Mouse (Mus musculus) kidney, postnatal 10 days (tissue): ENCODE measurements at regions not wholly inside any gene's neighbourhood (a gene's known extent, or its start where the extent isn't known, plus 50 kb on each side); places are given as distances from the start of the nearest gene placed in this dataset.

ENCODE experiments used
- DNase-seq: peaks from one replicate; pipeline ENCODE4 v3.0.0; 2021; ENCODE audit warnings: mixed read lengths

DNA sequence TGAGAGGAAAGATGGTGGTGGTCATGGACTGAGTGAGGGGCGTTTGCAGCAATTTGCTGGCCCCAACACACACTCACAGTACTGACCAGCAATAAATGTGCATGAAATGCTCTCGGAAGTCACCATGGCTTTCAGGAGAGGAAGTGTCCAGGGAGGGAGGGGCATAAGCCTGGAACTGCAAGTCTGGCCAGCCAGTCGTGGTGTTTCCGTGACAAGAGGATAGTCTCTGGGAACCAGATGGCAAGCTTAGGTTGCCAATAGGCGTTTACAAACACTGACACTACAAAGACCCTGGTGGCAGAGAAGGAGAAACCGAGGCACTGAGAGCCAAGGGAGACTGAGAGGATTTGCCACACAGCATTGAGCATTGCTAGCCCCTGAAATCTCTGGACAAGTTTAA lies 132.3 kb upstream of the 1600014C23Rik start:
- no peak for DNase-seq

DNA sequence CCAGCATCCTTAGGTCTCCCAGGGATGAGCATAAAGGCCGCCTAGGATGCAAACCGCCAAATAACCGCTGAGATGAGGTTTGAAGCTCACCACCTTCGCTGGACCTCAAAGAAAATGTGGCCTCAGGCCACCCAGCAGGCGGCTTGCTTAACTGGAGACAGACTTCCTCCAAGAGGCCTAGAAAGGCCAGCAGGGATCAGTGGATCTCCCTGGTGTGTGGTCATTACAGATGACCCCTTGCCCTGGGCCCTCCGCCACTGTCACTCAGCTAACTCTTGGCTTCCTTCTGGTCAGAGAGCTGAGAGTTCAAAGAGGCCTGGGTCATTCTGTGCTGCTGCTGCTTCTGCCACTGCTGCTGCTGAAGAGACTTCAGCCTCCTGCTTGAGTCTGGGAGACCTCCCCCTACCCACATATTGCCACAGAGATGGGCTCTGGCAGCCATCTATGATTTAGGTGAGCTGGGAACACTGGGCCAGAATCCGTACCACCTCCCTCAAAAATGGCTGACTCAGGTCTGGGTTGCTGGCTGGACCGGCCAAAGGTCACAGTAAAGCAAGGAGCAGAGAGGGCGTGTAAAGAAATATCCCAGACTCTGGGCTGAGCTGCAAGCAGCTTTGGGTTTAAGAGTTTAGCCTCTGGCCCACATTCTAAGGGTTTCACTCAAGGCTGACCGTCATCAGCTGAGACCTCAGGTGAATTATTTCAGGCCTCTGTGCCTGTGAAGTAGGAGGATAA lies 130.0 kb upstream of the 1600014C23Rik start:
- peak; percentile 77 for DNase-seq

DNA sequence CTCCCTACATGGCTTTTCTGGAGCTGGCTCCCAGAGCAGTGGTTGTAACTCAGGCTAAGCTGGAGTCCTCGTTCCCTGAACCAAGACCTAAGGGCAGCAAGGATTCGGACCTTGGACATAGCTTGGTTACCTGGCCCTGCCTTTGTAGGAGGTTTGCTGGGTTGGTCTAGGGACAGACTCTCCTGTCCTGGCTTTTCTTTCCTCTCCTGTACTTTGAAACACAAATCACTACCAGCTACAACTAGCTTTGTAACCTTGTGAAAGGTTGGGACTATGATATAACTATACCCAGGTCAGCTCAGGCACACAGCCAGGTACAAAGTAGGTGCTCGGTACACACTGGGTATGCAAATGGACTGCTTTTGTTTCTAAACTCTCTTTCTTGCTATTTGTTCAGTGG lies 129.4 kb upstream of the 1600014C23Rik start:
- peak; percentile 49 for DNase-seq

DNA sequence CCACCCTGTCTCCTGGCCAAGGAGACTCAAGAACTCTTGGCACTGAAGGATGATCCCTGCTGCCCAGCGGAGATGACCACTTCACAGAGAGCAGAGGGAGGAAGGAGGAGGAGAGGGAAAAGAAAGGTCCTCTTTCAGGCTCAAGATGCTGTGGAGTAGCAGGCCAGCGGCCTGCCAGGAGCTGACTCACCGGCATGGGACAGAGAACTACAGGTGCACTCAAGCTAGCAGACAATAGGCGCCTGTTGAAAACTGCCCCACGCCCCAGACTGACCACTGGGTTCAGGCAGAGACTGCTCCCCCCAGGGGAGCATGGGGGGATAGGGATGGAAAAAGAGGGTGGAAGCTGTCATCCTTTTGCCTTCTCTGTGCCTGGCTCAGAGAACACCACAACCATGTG lies 125.8 kb upstream of the 1600014C23Rik start:
- no peak for DNase-seq

DNA sequence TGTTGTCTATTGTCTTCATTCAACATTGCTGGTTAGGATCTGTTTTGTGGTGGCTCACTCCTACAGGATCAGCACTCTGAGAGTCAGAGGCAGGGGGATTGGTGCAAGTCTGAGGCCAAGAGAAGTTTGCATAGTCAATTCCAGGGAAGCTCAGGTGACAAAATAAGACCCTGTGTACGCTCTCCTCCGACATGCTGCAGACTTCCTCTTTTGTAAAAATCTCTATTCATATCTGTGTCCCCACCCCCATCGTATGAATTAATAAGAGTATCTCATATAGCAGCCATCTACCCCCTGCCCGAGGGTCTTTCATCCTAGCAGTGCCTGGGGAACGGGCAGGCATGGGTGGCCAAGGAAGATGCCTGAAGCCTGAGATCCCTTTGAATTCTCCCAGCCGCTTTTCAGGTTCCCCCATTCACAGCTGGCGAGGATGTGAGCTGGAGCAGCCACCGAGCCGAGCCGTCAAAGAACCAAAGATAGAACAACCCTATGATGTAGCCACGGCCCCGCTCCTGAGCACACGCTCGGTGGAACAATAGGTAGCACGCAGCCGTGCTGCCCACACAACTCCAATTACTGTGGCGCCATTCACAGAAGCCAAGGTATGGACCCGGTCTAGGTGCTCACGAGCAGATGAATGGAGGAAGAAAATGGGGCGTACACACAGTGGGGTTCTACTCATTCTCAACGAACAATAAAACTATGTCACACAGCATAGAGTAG lies 120.4 kb upstream of the 1600014C23Rik start:
- DNase-seq, result no peak

DNA sequence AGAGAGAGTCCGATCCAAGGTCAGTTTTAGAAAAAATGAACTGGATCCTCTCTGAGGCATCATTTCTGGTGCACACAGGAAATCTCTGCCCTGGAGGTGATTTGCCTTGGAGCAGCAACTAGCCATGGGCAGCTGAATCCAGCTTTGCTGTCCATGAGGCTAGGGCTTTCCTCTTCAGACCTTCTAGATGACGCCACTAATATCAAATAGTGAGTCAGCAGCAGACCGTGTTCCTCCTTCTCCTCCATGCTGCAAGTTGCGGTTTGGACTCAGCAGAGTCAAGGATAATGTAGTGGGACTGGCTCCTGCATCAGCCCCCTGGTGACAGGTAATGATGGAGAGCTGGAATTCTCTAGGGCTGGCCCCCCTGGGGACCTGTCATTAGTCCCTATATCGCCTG lies 118.8 kb upstream of the 1600014C23Rik start:
- no peak for DNase-seq

DNA sequence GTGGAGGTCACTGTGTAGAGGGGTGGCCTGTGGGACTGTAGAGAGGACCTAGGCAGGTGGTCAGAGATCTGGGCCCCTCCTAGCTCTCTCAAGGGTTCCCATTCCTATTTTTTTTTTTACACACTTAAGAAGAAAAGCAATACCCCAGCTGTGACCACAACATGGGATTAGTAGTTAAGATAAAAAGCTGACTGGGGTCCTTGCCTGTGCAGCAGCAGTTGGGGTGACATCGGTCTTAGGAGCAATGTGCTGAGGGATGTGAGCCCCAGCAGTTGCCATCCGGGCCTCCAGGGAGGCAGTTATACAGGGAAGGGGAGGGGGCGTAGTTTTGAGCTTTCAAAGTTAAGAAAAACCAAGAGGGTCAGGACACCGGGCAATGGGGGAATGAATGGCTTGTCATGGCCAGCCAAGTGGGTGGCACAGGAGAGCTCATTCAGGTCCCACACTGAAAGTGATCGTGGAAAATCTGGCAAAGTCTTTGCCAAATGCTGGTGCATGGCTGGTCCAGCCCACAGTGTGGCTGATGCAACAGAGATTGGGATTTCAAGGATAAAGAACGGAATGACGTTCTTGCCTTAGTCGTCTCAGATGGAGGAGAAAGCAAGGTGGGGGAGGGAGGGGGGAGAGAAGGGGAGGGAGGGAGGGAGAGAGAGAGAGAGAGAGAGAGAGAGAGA lies 118.2 kb upstream of the 1600014C23Rik start:
- DNase-seq, result no peak

DNA sequence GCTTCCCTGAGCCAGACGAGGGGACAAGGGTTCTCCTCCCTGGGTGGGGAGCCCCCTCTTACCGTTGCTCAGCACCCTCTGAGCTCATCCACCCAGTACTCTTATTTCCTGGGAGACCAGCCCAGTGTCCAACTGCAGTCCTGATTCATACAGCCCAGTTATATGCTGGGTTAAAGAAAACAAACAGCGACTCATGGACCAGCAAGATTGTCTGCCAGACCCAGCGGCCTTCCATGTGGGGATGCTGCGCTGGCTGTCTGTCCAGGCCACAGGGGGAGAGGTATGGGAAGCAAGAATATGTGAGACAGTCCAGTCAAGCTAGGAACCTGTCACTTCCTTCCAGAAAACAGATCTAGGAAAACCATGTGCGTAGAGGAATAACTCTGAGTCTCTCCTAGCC lies 117.3 kb upstream of the 1600014C23Rik start:
- DNase-seq, result no peak

DNA sequence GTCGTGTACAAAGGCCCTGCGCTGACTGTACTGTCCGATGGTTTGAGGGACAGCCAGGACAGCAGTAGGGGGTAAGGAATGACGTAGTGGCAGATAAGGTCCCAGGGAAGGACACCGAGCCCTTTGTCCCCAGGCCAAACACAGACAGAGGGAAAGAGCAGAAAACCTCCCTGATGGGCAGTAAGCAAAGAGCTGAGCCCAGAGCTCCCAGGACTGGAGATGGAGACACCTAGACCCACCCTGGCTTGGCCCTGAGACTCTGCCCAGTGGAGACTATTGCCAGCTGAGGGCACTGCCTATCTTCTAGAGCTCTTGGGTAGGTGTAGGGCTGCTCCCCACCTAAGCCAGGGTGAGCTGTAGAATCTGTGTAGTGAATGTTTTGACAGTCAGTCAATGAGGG lies 116.5 kb upstream of the 1600014C23Rik start:
- no peak for DNase-seq

DNA sequence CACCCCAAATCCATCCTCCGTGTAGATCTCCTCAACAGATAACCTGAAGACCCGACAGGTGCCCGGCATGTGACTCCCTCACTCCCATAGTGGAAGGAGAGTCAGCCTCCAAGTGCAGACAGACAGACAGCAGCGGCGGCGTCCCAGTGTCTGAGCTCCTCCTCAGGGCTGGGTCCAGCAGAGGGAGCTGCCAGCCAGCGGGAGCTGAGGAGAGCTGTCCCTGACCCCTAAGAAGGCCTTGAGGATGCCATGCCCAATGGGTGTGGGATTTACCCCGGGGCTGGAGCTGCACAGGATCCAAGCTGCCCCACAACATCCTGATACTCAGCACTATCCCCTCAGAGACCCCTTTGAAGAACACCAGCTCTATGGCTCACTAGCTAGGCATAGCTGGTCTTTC lies 115.0 kb upstream of the 1600014C23Rik start:
- DNase-seq, result peak; percentile 82

DNA sequence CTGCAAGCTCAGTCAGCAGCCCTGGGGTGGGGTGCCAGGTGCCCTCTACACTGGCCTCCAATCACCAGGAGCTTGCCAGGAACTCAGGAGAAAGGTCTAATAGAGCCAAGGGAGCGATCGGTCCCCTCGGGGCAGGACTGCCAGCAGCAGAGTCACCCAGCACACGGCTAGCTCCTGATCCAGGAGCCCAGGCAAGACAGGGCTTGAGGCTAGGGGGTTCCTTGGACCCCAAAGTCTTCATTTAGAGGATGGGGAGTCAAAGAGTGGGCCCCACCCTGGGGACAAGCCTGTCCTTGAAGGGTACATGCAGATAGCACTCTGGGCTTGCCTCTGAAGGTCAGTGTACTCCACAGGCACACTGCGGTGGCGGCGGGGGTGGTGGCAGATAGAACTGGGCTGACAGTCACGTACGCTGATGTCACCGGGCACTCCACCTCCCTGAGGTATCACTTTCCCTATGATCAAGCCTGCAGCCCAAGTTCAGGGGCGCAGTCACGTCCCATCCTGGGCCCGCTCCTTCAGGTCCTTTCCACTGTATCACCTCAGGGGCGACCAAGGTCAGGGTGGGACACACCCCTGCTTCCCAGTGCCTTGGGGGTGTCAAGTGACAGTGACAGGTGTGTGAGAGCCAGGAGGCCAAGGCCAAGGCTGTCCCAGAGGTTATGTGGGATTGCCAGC lies 114.2 kb upstream of the 1600014C23Rik start:
- DNase-seq, result no peak

DNA sequence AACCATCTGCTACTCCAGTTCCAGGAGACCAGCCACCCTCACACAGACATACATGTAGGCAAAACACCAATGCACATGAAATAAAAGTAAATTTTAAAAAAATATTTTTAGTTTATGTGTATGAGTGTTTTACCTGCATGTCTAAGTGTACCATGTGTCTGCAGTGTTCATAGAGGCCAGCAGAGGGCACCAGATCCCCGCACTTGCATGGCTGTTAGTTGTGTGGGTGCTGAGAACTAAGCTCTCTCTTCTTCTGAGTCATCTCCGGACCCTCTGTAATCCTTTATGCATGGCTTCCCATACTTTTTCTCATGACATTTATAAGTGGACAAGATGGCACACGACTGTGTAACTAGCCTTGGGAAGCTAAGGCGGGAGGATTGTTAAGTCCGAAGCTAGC lies 112.2 kb upstream of the 1600014C23Rik start:
- no peak for DNase-seq

DNA sequence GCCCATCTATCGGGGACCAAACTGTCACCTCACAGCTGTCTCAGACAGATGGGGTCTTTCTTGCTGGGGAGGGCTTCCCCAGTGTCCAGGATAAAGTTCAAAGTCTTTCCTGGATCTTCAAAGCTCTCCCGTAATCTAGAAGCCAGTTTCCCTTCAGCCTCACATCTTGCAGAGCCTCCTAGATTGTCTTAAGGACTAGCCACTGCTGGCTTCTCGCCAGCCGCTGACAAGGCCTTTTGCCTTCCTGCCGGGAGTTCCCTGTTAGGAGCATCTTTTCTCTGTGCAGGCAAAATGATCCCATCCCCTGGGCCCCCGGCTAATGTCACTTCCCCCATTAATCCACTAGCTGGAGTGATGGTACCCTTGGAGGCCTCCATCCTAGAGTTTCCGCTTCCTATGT lies 103.1 kb upstream of the 1600014C23Rik start:
- DNase-seq, result peak; percentile 71

DNA sequence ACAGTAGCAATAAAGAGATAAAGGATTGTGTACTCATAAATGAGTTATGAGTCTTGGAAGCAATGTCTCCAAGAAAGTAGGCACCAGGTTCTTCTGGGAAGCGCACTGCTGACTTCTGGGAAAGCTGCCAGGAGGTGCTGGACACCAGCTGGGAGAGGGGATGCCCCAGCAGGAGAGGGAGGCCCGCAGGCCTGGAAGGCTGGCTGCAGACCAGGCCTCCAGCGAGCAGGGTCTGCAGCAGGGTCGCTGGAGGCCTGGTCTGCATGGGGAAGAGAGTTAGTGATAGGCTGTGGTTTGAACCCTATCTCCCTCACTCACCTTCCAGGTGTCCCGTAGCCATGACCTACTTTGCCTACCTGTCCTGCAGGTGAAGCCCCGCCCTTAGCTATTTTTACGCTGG lies 102.6 kb upstream of the 1600014C23Rik start:
- peak; percentile 75 for DNase-seq

DNA sequence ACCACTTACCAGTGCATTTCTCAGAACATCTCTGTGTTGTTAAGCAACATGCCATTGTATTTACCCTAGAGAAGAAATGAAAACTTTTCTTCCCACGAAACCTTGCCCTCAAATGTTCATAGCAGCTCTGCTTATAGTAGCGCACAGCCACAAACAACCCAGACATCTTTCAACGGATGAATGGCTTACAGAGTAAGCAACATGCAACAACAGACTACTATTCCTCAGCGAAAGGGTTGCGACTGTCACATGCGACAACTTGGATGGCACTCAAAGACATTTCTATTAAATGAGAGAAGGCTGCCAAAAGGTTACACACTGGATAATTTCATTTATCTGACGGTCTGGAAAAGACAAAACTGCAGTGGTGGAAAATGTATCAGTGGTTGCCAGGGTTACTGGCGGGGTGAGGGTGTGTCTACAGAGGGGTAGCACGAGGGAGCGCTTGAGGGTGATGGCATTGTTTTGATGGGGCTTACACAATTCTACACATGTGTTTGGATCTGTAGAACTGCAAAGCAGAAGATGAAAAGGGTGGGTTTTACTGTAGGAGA lies 101.0 kb upstream of the 1600014C23Rik start:
- no peak for DNase-seq

DNA sequence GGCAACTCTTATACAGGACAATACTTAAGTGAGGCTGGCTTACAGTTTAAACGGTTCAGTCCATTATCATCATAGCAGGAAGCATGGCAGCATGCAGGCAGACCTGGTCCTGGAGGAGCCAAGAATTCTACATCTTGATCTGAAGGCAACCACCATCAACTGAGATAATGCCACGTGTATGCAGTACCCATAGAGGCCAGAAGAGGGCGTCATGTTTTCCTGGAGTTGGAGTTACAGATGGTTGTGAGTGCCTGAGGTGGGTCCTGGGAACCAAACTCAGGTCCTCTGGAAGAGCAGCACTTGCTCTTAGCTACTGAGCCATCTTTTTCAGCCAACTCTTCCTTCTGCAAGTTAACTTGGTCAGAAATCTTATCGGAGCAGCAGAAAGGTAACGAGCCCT lies 96.7 kb upstream of the 1600014C23Rik start:
- no peak for DNase-seq

DNA sequence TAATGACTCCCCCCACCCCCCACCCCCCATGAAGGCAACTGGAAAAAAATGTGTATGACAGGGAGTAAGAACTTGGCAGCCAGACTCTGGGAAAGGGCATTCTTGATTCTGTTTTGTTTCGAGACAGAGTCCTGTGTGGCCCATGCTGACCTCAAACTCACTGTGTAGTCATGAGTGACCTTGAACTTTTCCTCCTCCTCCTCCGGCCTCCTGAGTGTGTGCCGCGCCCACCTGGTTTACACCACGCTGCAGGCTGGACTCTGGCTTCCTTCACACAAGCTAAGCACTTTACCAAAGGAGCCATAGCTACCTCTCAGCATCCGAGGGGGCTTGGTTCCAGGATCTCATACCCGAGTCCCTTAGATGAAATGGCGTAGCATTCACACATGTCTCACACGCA lies 95.9 kb upstream of the 1600014C23Rik start:
- no peak for DNase-seq

DNA sequence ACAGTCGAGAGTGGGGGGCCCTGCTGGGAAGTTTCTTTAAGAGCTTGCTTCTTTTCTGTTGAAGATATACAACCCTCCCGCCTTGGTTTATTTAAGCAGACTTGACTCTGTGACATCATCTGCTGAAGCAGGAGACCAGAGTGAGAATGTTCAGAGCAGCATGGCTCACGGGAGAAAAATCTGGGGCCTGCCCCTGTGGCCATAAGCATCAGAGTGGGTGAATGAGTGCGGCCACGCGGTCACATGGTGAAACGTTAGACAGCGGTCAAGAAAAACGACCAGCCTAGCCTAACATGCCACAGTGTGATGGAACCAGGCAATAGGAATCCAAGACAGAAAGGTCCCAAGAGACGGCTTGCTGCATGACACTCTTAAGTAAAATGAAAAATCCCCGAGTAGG lies 95.2 kb upstream of the 1600014C23Rik start:
- no peak for DNase-seq

DNA sequence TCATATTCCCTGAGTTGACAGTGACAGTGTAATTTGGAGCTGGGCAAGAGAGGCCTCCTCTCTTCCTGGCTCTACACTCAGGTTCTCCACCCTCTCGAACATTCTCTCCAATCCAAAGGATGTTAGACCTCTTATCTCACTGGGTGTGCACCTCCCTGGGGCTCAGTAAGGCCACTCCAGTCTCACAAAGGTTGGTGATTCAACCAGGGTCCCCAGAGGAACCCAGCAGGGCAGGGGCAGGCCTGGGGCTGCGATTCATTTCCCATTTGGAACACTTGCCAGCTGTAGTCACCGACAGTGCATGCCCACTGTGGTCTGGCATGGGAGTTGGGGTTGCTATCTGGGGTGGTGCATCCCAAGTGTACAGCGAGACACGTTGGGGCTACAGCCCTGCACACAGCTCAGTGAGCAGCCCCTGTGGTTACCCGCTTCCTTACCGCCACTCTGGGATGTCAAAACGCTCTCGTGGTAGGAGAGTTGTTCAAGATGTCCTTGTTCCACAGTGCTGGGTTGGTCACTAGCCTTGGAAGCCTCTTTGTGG lies 94.7 kb upstream of the 1600014C23Rik start:
- no peak for DNase-seq

DNA sequence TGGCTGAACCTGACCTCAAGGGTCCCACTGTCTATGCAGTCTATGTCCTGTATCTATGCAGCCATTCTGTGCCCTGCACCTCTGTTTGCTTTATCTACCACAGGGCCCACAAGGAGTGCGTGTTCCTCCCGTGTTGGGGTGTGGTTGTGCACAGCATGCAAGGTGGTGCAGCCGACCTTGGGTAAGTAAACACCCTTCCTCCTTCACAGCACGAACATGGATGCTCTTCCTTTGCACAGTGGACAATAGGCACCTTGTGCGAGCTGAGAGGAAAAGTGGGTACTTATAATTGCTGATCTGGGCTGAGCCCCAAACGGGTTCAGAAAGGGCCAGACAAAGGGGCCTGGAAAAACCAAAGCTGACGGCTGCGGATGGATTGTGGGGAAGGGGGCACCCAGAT lies 91.3 kb upstream of the 1600014C23Rik start:
- no peak for DNase-seq

DNA sequence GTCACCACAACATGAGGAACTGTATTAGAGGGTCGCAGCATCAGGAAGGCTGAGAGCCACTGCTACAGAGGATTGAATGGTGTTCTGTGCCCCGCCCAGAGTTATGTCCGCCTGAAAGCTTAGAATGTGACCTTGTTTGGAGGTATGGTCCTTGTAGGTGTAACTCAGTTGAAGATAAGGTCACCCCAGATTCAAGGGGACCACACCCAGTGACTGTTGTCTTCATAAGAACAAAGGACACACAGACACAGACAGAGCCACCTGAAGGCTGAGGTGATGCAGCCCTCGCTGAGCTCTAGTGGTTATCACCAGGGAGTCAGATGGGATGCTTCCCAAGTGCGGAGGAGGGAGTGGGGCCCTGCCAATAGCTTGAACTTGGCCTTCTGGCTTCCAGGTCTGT lies 89.9 kb upstream of the 1600014C23Rik start:
- DNase-seq, result no peak

DNA sequence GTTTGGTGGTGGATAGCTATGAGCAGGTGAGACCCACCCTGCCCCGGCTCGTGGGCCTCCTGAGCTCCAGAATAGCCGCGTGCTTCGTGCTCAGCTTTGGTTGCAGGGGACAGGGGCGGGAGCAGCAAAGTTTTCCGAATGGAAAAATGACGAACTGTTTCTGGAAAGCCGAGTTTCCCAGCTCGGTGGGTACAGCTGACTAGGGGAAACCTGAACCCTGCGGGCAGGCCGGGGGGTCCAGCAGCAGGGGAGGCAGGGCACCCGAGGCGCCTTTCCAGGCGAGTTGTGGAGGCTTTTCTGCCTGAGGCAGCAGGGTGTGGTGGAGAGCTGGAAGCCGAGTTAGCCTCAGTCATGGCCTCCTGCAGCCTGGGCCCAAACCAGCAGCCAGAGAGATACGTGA lies 88.8 kb upstream of the 1600014C23Rik start:
- no peak for DNase-seq

DNA sequence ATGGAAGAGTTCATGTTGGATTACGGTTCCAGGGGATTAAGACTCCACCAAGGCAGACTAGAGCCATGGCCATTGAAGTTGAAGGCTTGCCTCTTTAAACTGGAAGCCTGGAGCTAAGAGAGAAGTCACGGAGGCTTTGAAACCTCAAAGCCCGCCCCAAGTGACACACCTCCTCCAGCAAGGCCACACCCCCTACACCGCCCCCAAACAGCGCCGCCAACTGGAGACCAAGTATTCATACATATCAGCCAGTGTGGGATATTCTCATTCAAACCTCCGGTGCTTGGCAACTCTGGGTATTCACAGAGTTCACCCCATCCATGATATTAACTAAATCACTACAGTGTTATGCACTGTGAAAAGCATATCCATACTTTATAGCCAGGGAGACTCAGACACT lies 87.7 kb upstream of the 1600014C23Rik start:
- no peak for DNase-seq
